In genomic region chr17:26480956-26481355, GRCm38 (mm10) we compare ENCODE assay signal across 27 mouse cellular contexts.
DNase-seq lines count a peak whose midpoint lies in the region; ATAC-seq and TF ChIP-seq lines count a peak whose summit lies in the region.
"Had no signal": no experiment of that assay in that cellular context is flagged by ENCODE, and none has a peak within 500 bp of the region (broad histone marks: within the 10 kb centered on the region; RNA-seq: fewer than 3 reads in every experiment).

No protein-coding gene starts in this region.

- no peak for DNase-seq in hindbrain, embryonic 10.5 days (ENCODE audit: low spot score)
- no peak for DNase-seq in hindbrain, embryonic 14.5 days (ENCODE audit: low spot score)
- no peak for DNase-seq in left cerebral cortex, postnatal 25 days (ENCODE audit: low spot score in 2 of 2)
- DNase-seq in cerebellum, postnatal 36 days = no peak
- no peak for DNase-seq in kidney, postnatal 25 days
- DNase-seq: adrenal gland, postnatal 10 days; adrenal gland, postnatal 36 days; B cell, adult 2 months; cerebellum, adult 11 months; cerebellum, adult 2 months; cerebellum, postnatal 10 days; forebrain, postnatal 0 days; gastrocnemius, adult 2 months; gastrocnemius, postnatal 14 days; heart, adult 18-20 months had no signal

- H3K9ac ChIP-seq in hindbrain, embryonic 14.5 days = no peak overlapping the region
- H3K9ac ChIP-seq: embryonic facial prominence, embryonic 12.5 days; embryonic facial prominence, embryonic 15.5 days; forebrain, postnatal 0 days; hindbrain, embryonic 13.5 days had no signal

- ATAC-seq in hindbrain, embryonic 14.5 days (ENCODE audit: low FRiP score) = no peak
- ATAC-seq in megakaryocyte, adult 5-6 weeks (ENCODE audit: poor library complexity, severe bottlenecking) = 0 out of 2 replicates have a peak, but pooled peaks have one; percentile 69
- ATAC-seq: forebrain, embryonic 14.5 days; forebrain, postnatal 0 days; hindbrain, postnatal 0 days; inflammation-experienced regulatory T-cells, adult 6 months; intestine, embryonic 16.5 days; Patski had no signal

- H3K27me3 ChIP-seq in hindbrain, embryonic 10.5 days (ENCODE audit: insufficient read depth, poor library complexity, severe bottlenecking) = no peaks in the 10 kb centered on the region
- H3K27me3 ChIP-seq in hindbrain, embryonic 14.5 days (ENCODE audit: control insufficient read depth, insufficient read depth, low read length) = no peaks in the 10 kb centered on the region
- H3K27me3 ChIP-seq: CH12.LX; embryonic facial prominence, embryonic 12.5 days; embryonic facial prominence, embryonic 15.5 days; hindbrain, embryonic 13.5 days; Patski had no signal

- WGBS in hindbrain, embryonic 10.5 days = 85% methylated on average over 4 of the region's 4 CpGs
- WGBS in hindbrain, embryonic 14.5 days = 81% methylated on average over 4 of the region's 4 CpGs
- 52% methylated on average over 4 of the region's 4 CpGs for WGBS in bone marrow, adult 2 months

- H3K36me3 ChIP-seq in hindbrain, embryonic 10.5 days = no peaks in the 10 kb centered on the region
- H3K36me3 ChIP-seq in hindbrain, embryonic 14.5 days (replicated peaks; ENCODE audit: control insufficient read depth, insufficient read depth) = no peaks in the 10 kb centered on the region
- H3K36me3 ChIP-seq: embryonic facial prominence, embryonic 12.5 days; embryonic facial prominence, embryonic 15.5 days; hindbrain, embryonic 13.5 days had no signal

- no peak overlapping the region for H3K4me2 ChIP-seq in hindbrain, embryonic 14.5 days (replicated peaks)
- H3K4me2 ChIP-seq: embryonic facial prominence, embryonic 12.5 days; embryonic facial prominence, embryonic 15.5 days; heart, embryonic 11.5 days; hindbrain, embryonic 13.5 days had no signal

- no peaks in the 10 kb centered on the region for H3K9me3 ChIP-seq in hindbrain, embryonic 10.5 days
- no peaks in the 10 kb centered on the region for H3K9me3 ChIP-seq in hindbrain, embryonic 14.5 days (ENCODE audit: control insufficient read depth, low read length)
- H3K9me3 ChIP-seq: embryonic facial prominence, embryonic 12.5 days; embryonic facial prominence, embryonic 15.5 days; hindbrain, embryonic 13.5 days had no signal

- H3K27ac ChIP-seq in hindbrain, embryonic 10.5 days = 0 out of 2 replicates have a peak overlapping the region, but pooled peaks have one; percentile 16
- no peak overlapping the region for H3K27ac ChIP-seq in hindbrain, embryonic 14.5 days
- H3K27ac ChIP-seq in bone marrow, adult 2 months (ENCODE audit: control insufficient read depth, insufficient read depth, low read depth, low read length, poor library complexity) = 0 out of 2 replicates have a peak overlapping the region, but pooled peaks have one; percentile 32
- H3K27ac ChIP-seq: embryonic facial prominence, embryonic 12.5 days; embryonic facial prominence, embryonic 15.5 days; hindbrain, embryonic 13.5 days; hindbrain, postnatal 0 days had no signal

- no peak for TF ChIP-seq POLR2A in bone marrow, adult 2 months (IDR thresholded peaks at IDR 0.05; ENCODE audit: borderline replicate concordance, control insufficient read depth, low read depth, low read length)

- H3K4me3 ChIP-seq in hindbrain, embryonic 10.5 days = no peak overlapping the region
- no peak overlapping the region for H3K4me3 ChIP-seq in hindbrain, embryonic 14.5 days (replicated peaks; ENCODE audit: low read length)
- H3K4me3 ChIP-seq in bone marrow, adult 2 months (replicated peaks; ENCODE audit: control insufficient read depth, low read depth, low read length) = no peak overlapping the region
- H3K4me3 ChIP-seq: embryonic facial prominence, embryonic 12.5 days; embryonic facial prominence, embryonic 15.5 days; gastrocnemius, adult 2 months; hindbrain, embryonic 13.5 days had no signal

- no peaks in the 10 kb centered on the region for H3K4me1 ChIP-seq in hindbrain, embryonic 10.5 days (replicated peaks)
- H3K4me1 ChIP-seq in hindbrain, embryonic 14.5 days (replicated peaks; ENCODE audit: control insufficient read depth, insufficient read depth, low read length) = no peaks in the 10 kb centered on the region
- peaks cover 1% of the 10 kb centered on the region; the same call in 1 of the 2 replicates for H3K4me1 ChIP-seq in bone marrow, adult 2 months (ENCODE audit: control insufficient read depth, insufficient read depth, low read length)
- H3K4me1 ChIP-seq: hindbrain, embryonic 13.5 days had no signal

- intact Hi-C loops in left cerebral cortex, postnatal 25 days (cut with DNase I) = no loop called here

- TF ChIP-seq CTCF in bone marrow, adult 2 months (IDR thresholded peaks at IDR 0.05; ENCODE audit: control insufficient read depth, insufficient read depth, low read length) = no peak
